Mouse (Mus musculus): ENCODE data around the gene Vmn1r211. TPM values are rescaled to one million over a fixed set of nuclear protein-coding genes. Genes with fewer than 3 reads are reported as not detected.
"Not testable (repeated sequence)": the region's sequence is repeated elsewhere in the genome, so short reads cannot be mapped to it uniquely, and the experiment has no call there.

Gene Vmn1r211
- polyA plus RNA-seq (2014; fragmentation: Nextera tagmentation; extraction: Ambion mirVana): not detected in 2 replicates

DNA sequence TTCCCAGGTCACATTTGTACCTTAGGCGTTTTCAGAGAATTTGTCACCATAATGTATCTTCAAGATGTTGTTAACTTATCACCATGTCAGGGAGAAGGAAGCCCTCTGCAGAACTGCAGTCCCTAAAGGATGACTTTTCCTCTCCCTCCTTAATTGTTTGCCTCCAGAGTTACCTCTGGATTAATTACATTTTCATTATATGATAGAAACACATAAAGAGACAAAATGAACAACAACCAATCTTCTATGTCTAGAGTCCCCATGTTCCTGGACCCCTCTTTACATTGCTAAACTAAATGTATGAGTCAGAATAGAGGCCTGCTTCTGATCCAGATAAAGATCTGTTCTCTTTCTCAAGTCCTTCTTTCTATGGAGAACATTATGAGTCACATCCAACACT is at the start of gene Vmn1r211:
Vmn1r211 (minus strand) TSS at position 101 of the 400 bp plus-strand sequence.
- DNase-seq (ENCODE audit: low spot score) (no peak), ATAC-seq (replicated peaks; ENCODE audit: insufficient number of reproducible peaks, low FRiP score, low TSS enrichment, low read depth) (no peak)
- Histone ChIP-seq H3K27me3 (ENCODE audit: control insufficient read depth, insufficient read depth, low read length) (no peaks in the 10 kb centered on the region), H3K4me1 (ENCODE audit: control insufficient read depth, insufficient read depth, low read length) (no peaks in the 10 kb centered on the region), H3K36me3 (replicated peaks; ENCODE audit: control insufficient read depth, insufficient read depth, low read depth, low read length) (no peaks in the 10 kb centered on the region), H3K27ac (replicated peaks; ENCODE audit: low read depth, low read length) (no peak within 1 kb of the TSS), H3K4me3 (ENCODE audit: low read depth, low read length) (no peak within 1 kb of the TSS), H3K9me3 (replicated peaks; ENCODE audit: control insufficient read depth, low read length) (no peaks in the 10 kb centered on the region), H3K9ac (replicated peaks; ENCODE audit: low read length) (no peak within 1 kb of the TSS), H3K4me2 (ENCODE audit: low read depth, low read length) (no peak within 1 kb of the TSS)
- 72% methylated on average over 1 of the region's 1 CpGs for WGBS

DNA sequence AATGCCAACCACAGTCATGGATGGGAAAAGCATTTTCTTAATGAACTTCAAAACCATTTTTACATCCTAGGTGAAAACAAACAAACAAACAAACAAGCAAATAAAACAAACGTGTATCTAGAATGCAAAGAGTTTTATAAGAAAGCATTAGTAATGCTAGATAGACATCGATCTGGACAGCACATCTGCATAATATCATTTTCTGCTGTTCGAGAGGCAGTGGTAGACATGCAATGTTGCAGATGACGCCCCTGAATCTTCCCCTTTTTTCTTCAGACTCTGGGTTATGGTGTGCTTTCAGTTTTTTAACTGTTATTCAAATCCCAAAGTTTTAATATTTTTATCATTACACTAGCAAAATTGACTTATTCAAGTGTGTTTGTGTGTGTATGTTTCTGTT is 26.7 kb upstream of the Vmn1r211 start, which contains the start of gene Vmn1r212:
Vmn1r212 (minus strand) TSS at position 101 of the 400 bp plus-strand sequence.
- Histone ChIP-seq H3K27me3 (ENCODE audit: control insufficient read depth, insufficient read depth, low read length) (no peaks in the 10 kb centered on the region), H3K36me3 (replicated peaks; ENCODE audit: control insufficient read depth, insufficient read depth, low read depth, low read length) (no peaks in the 10 kb centered on the region), H3K9ac (replicated peaks; ENCODE audit: low read length) (no peak within 1 kb of the TSS), H3K4me1 (ENCODE audit: control insufficient read depth, insufficient read depth, low read length) (no peaks in the 10 kb centered on the region), H3K4me2 (ENCODE audit: low read depth, low read length) (no peak within 1 kb of the TSS), H3K4me3 (ENCODE audit: low read depth, low read length) (no peak within 1 kb of the TSS), H3K9me3 (replicated peaks; ENCODE audit: control insufficient read depth, low read length) (no peaks in the 10 kb centered on the region), H3K27ac (replicated peaks; ENCODE audit: low read depth, low read length) (no peak within 1 kb of the TSS)
- ATAC-seq (replicated peaks; ENCODE audit: insufficient number of reproducible peaks, low FRiP score, low TSS enrichment, low read depth) (no peak), DNase-seq (ENCODE audit: low spot score) (no peak)
- WGBS: 80% methylated on average over 4 of the region's 4 CpGs

DNA sequence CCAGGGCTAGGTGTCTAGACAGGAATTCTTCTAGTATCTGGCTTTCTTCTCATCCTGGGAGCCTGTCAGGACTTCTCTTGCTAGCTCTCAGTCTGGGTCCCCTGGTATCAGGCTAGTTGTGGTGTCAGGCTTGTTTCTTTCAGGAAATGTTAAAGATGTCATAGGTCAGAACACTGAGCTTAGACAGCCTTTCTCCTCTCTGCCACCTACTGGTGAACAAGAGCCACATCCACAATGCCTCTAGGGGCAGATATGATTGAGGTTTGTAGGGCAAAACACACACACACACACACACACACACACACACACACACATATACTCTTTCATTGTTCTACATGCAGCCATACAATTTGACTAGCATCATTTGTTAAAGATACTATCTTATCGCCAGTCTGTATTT is 21.9 kb upstream of the Vmn1r211 start:
- no peak for DNase-seq (ENCODE audit: low spot score)
- Histone ChIP-seq H3K27ac (replicated peaks; ENCODE audit: low read depth, low read length) (no peak overlapping the region), H3K36me3 (replicated peaks; ENCODE audit: control insufficient read depth, insufficient read depth, low read depth, low read length) (no peaks in the 10 kb centered on the region), H3K4me3 (ENCODE audit: low read depth, low read length) (no peak overlapping the region), H3K9me3 (replicated peaks; ENCODE audit: control insufficient read depth, low read length) (no peaks in the 10 kb centered on the region), H3K4me2 (ENCODE audit: low read depth, low read length) (no peak overlapping the region), H3K4me1 (ENCODE audit: control insufficient read depth, insufficient read depth, low read length) (no peaks in the 10 kb centered on the region), H3K9ac (replicated peaks; ENCODE audit: low read length) (no peak overlapping the region), H3K27me3 (ENCODE audit: control insufficient read depth, insufficient read depth, low read length) (no peaks in the 10 kb centered on the region)
- WGBS: 93% methylated on average over 1 of the region's 1 CpGs
- no peak for ATAC-seq (replicated peaks; ENCODE audit: insufficient number of reproducible peaks, low FRiP score, low TSS enrichment, low read depth)

DNA sequence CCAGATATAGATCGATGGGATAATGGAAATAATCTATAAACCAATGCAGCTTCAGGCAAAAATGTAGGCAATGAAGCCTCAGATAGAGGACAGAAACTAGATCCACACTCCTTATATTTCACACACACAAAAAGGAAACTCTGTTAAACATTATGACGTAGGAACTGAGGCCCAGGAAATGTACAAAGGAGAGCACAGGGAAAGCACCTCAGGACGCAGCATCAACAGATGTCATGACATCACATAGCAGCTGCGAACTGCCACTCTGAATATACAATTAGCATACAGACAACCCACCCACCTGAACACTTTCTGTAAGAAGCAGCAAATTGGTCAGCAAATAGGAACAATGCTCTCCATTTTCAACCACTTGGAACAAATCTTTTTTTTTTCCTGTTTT is 2.6 kb downstream of the Vmn1r211 start:
- DNase-seq (ENCODE audit: low spot score) (no peak), ATAC-seq (replicated peaks; ENCODE audit: insufficient number of reproducible peaks, low FRiP score, low TSS enrichment, low read depth) (no peak)
- H3K36me3 ChIP-seq (replicated peaks; ENCODE audit: control insufficient read depth, insufficient read depth, low read depth, low read length): no peaks in the 10 kb centered on the region
- H3K4me2 ChIP-seq (ENCODE audit: low read depth, low read length): no peak overlapping the region
- no peaks in the 10 kb centered on the region for H3K27me3 ChIP-seq (ENCODE audit: control insufficient read depth, insufficient read depth, low read length)
- no peak overlapping the region for H3K27ac ChIP-seq (replicated peaks; ENCODE audit: low read depth, low read length)
- no peaks in the 10 kb centered on the region for H3K9me3 ChIP-seq (replicated peaks; ENCODE audit: control insufficient read depth, low read length)
- no peaks in the 10 kb centered on the region for H3K4me1 ChIP-seq (ENCODE audit: control insufficient read depth, insufficient read depth, low read length)
- no peak overlapping the region for H3K4me3 ChIP-seq (ENCODE audit: low read depth, low read length)
- H3K9ac ChIP-seq (replicated peaks; ENCODE audit: low read length): no peak overlapping the region
- 76% methylated on average over 4 of the region's 4 CpGs for WGBS

DNA sequence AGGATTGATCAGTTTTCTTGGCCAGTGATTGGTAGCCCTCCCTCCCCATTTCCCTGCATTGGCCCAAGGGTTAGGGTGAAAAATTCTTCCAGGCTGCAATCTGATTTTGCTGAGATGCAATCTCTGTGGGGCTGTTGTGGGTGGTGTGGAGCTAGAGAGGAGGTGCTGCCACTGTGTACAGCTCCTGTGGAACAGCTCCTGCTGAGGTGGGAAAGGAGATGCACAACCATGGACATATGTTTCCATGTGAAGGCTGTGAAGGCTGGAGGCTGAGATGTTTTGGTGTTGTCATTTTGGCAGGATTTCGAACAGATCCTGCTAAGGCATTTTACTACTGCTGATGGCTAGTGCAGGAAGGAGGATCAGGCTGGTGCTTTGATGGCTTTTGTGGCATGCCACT is 10.6 kb downstream of the Vmn1r211 start:
- Histone ChIP-seq H3K4me1 (ENCODE audit: control insufficient read depth, insufficient read depth, low read length) (no peaks in the 10 kb centered on the region), H3K4me3 (ENCODE audit: low read depth, low read length) (no peak overlapping the region), H3K36me3 (replicated peaks; ENCODE audit: control insufficient read depth, insufficient read depth, low read depth, low read length) (no peaks in the 10 kb centered on the region), H3K27me3 (ENCODE audit: control insufficient read depth, insufficient read depth, low read length) (no peaks in the 10 kb centered on the region), H3K27ac (replicated peaks; ENCODE audit: low read depth, low read length) (no peak overlapping the region), H3K4me2 (ENCODE audit: low read depth, low read length) (no peak overlapping the region), H3K9me3 (replicated peaks; ENCODE audit: control insufficient read depth, low read length) (no peaks in the 10 kb centered on the region), H3K9ac (replicated peaks; ENCODE audit: low read length) (no peak overlapping the region)
- WGBS: 82% methylated on average over 1 of the region's 1 CpGs
- DNase-seq (ENCODE audit: low spot score) (no peak), ATAC-seq (replicated peaks; ENCODE audit: insufficient number of reproducible peaks, low FRiP score, low TSS enrichment, low read depth) (no peak)

DNA sequence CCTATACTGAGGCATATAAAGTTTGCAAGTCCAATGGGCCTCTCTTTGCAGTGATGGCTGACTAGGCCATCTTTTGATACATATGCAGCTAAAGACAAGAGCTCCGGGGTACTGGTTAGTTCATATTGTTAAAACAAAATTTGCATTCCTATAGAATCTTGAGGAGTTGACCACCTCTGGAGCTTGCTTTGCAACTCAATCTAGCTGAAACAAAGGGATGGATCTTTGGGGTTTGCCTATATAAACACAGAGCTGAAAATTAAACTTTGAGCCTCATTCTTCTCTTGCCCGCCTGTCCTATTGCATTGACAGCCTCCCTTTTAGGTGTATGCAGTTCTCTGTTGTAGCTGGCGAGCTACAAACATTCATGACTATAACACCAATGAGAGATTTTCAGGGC is 13.1 kb downstream of the Vmn1r211 start:
- H3K36me3 ChIP-seq (replicated peaks; ENCODE audit: control insufficient read depth, insufficient read depth, low read depth, low read length); DNase-seq (ENCODE audit: low spot score); ATAC-seq (replicated peaks; ENCODE audit: insufficient number of reproducible peaks, low FRiP score, low TSS enrichment, low read depth); H3K27me3 ChIP-seq (ENCODE audit: control insufficient read depth, insufficient read depth, low read length); H3K4me1 ChIP-seq (ENCODE audit: control insufficient read depth, insufficient read depth, low read length); H3K4me2 ChIP-seq (ENCODE audit: low read depth, low read length); H3K4me3 ChIP-seq (ENCODE audit: low read depth, low read length); H3K9ac ChIP-seq (replicated peaks; ENCODE audit: low read length); H3K27ac ChIP-seq (replicated peaks; ENCODE audit: low read depth, low read length); H3K9me3 ChIP-seq (replicated peaks; ENCODE audit: control insufficient read depth, low read length): not testable (repeated sequence)
- 62% methylated on average over 3 of the region's 3 CpGs for WGBS

DNA sequence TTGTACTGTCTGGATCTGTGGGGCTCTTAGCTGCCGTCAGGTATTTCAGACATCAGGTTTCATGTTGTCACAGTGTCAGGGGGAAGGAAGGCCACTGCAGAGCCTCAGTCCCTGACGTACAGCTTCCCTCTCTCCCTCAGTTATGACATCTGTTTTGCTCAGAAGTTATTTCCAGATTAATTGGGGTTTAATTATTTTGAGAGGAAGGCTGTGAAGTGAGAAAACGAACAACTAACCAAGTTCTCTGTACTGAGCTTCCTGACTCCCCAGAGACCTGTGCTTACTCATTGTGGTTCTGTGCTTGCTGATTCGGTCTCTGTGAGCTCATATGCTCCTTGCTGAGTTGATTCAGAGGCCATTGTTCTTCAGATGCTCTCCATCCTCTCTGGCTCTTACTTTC is 26.1 kb downstream of the Vmn1r211 start, which contains the start of gene Vmn1r210:
Vmn1r210 (minus strand) TSS at position 101 of the 400 bp plus-strand sequence.
- Histone ChIP-seq H3K36me3 (replicated peaks; ENCODE audit: control insufficient read depth, insufficient read depth, low read depth, low read length) (no peaks in the 10 kb centered on the region), H3K9me3 (replicated peaks; ENCODE audit: control insufficient read depth, low read length) (no peaks in the 10 kb centered on the region), H3K27me3 (ENCODE audit: control insufficient read depth, insufficient read depth, low read length) (no peaks in the 10 kb centered on the region), H3K27ac (replicated peaks; ENCODE audit: low read depth, low read length) (no peak within 1 kb of the TSS), H3K4me2 (ENCODE audit: low read depth, low read length) (no peak within 1 kb of the TSS), H3K4me3 (ENCODE audit: low read depth, low read length) (no peak within 1 kb of the TSS), H3K9ac (replicated peaks; ENCODE audit: low read length) (no peak within 1 kb of the TSS), H3K4me1 (ENCODE audit: control insufficient read depth, insufficient read depth, low read length) (no peaks in the 10 kb centered on the region)
- DNase-seq (ENCODE audit: low spot score): no peak
- no peak for ATAC-seq (replicated peaks; ENCODE audit: insufficient number of reproducible peaks, low FRiP score, low TSS enrichment, low read depth)
- WGBS: 52% methylated on average over 4 of the region's 4 CpGs

DNA sequence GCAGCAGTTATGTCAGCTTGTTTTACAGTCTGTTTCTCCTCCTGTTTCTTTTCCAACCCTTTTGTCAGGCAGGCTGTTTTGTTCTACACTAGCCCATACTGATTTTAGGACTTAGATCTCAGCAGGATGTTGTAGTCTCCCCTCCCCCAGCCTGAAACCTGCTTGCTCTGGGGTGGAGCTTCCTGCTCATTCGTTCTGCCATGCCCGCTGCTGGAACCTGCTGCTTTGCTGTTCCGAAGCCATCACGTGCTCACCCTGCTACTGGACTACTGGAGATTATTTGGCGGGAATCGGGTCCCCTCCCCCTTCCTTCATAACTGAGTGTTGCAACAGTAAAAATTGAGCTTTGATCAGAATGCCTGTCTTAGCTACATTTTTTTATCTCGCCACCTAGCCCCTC is 28.0 kb downstream of the Vmn1r211 start:
- not testable (repeated sequence) for H3K9me3 ChIP-seq (replicated peaks; ENCODE audit: control insufficient read depth, low read length); H3K4me3 ChIP-seq (ENCODE audit: low read depth, low read length); H3K27me3 ChIP-seq (ENCODE audit: control insufficient read depth, insufficient read depth, low read length); H3K36me3 ChIP-seq (replicated peaks; ENCODE audit: control insufficient read depth, insufficient read depth, low read depth, low read length); H3K4me2 ChIP-seq (ENCODE audit: low read depth, low read length); H3K9ac ChIP-seq (replicated peaks; ENCODE audit: low read length); ATAC-seq (replicated peaks; ENCODE audit: insufficient number of reproducible peaks, low FRiP score, low TSS enrichment, low read depth); H3K4me1 ChIP-seq (ENCODE audit: control insufficient read depth, insufficient read depth, low read length); H3K27ac ChIP-seq (replicated peaks; ENCODE audit: low read depth, low read length); DNase-seq (ENCODE audit: low spot score)
- WGBS: 42% methylated on average over 7 of the region's 7 CpGs

All from embryonic facial prominence, embryonic 11.5 days (tissue).